10 mouse cellular contexts compared by ENCODE assay signal in the genomic region with DNA sequence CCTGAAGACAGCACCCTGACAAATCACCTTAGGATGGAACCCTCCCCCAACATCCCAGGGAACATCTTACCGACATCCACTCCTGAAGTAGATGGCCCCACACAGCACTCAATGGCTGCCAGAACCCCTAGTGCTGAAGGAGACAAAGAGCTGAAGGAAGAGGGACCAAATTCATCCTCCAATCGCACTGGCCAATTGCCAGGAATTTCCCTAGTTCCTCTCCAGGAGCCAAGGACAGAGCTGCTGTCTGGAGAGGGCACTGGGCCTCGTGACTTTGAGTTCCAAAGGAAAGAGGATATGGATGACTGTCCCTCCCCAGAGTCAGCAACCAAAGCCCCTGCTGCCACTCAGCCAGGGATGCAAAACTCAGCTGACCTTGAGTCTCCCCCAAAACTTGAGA. TPM values are rescaled to one million over a fixed set of nuclear protein-coding genes. Genes with fewer than 3 reads are reported as not detected.
DNase-seq lines count a peak whose midpoint lies in the region.
"Had no signal": no experiment of that assay in that cellular context is flagged by ENCODE, and none has a peak within 500 bp of the region (broad histone marks: within the 10 kb centered on the region; RNA-seq: fewer than 3 reads in every experiment).

No protein-coding gene starts in this region.

- intact Hi-C loops in gastrocnemius, postnatal 14 days (cut with DNase I; ENCODE audit: low total_unique reads) = no loop called here

- peak; percentile 64 for DNase-seq in gastrocnemius, adult 18-20 months (ENCODE audit: low spot score)
- no peak for DNase-seq in gastrocnemius, postnatal 25 days
- peak; percentile 48 for DNase-seq in kidney, adult 9 months
- DNase-seq in kidney, adult 11 months = no peak
- peak; percentile 37 for DNase-seq in adrenal gland, postnatal 14 days
- DNase-seq in gastrocnemius, postnatal 14 days = peak; percentile 40
- no peak for DNase-seq in right cerebral cortex, adult 18-20 months
- DNase-seq: B cell, adult 2 months; cerebellum, adult 18-20 months; retina, postnatal 1 day had no signal

RNA-seq across cellular contexts. Expression of a gene that starts 44.7 kb away (rescaled TPM):
- total RNA-seq in gastrocnemius, adult 18-20 months (2021) = 100 to 1,000 TPM; 414 to 460 TPM
- total RNA-seq in gastrocnemius, postnatal 25 days (2021) = 100 to 1,000 TPM; 422 to 535 TPM
- 25.5 and 27.4 TPM in 2 replicates for total RNA-seq in adrenal gland, postnatal 14 days (2021)
- 100 to 1,000 TPM; 227 to 381 TPM for total RNA-seq in gastrocnemius, postnatal 14 days (2021)

RNA-seq across cellular contexts. Expression of a gene that starts 49.0 kb away (rescaled TPM):
- 10 to 100 TPM; 28.4 to 29.0 TPM for total RNA-seq in gastrocnemius, adult 18-20 months (2021)
- 10 to 100 TPM; 25.8 to 26.5 TPM for total RNA-seq in gastrocnemius, postnatal 25 days (2021)
- total RNA-seq in adrenal gland, postnatal 14 days (2021) = 59.6 and 66.0 TPM in 2 replicates
- total RNA-seq in gastrocnemius, postnatal 14 days (2021) = 10 to 100 TPM; 30.3 to 30.6 TPM

Comparison
In these comparisons a context has a peak if more than half of its experiments do, and no peak if none do; other contexts are left out.
1. DNase-seq: peak in gastrocnemius, adult 18-20 months (single experiment), kidney, adult 9 months (single experiment), adrenal gland, postnatal 14 days (single experiment) and gastrocnemius, postnatal 14 days (single experiment); none in gastrocnemius, postnatal 25 days (single experiment), kidney, adult 11 months (single experiment) and right cerebral cortex, adult 18-20 months (single experiment).